Mouse (Mus musculus) adrenal gland, postnatal 14 days (tissue): ENCODE measurements around the gene Ankrd9. TPM values are rescaled to one million over a fixed set of nuclear protein-coding genes. Genes with fewer than 3 reads are reported as not detected.

Source experiments
- DNase-seq: peaks from one replicate; pipeline ENCODE4 v3.0.0; 2021; ENCODE audit warnings: mixed read lengths
- total RNA-seq: library from RNA; stranded (reverse); gene quantifications from 2 replicates; pipeline ENCODE4 v1.2.3, GENCODE M21; 2021

The Ankrd9 gene
- total RNA-seq, 1 experiment from 2014 or later: 52.5 TPM

GRCm38 (mm10) chr12:110965500-110965899, 13.3 kb downstream of the Ankrd9 start:
- DNase-seq: no peak

- DNase-seq: peak; percentile 29
Measured at GRCm38 (mm10) chr12:110961973-110962372, 16.9 kb downstream of the Ankrd9 start.

GRCm38 (mm10) chr12:110954351-110954991, 24.4 kb downstream of the Ankrd9 start:
- DNase-seq: peak; percentile 38

- no peak for DNase-seq
Measured at GRCm38 (mm10) chr12:110953900-110954299, 24.9 kb downstream of the Ankrd9 start.

DNA sequence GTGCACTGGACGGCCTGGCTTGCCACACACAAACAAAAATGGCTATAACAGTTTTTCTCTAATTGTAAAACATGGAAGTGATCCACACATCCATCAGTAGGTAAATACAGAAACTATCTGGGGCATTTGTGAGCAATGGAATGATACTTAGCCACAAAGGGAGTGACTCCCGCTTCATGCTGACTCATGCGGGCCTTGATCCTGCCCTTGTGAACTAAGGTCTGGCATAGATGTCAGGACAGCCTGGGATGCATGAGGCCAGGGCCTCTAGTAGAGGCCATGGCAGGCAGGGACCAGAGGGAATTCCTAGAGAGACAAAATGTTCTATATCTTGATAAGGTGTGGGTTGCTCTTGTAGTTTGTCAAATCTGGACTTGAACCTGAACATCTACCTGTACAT, 25.4 kb downstream of the Ankrd9 start:
- DNase-seq: peak; percentile 73

DNA sequence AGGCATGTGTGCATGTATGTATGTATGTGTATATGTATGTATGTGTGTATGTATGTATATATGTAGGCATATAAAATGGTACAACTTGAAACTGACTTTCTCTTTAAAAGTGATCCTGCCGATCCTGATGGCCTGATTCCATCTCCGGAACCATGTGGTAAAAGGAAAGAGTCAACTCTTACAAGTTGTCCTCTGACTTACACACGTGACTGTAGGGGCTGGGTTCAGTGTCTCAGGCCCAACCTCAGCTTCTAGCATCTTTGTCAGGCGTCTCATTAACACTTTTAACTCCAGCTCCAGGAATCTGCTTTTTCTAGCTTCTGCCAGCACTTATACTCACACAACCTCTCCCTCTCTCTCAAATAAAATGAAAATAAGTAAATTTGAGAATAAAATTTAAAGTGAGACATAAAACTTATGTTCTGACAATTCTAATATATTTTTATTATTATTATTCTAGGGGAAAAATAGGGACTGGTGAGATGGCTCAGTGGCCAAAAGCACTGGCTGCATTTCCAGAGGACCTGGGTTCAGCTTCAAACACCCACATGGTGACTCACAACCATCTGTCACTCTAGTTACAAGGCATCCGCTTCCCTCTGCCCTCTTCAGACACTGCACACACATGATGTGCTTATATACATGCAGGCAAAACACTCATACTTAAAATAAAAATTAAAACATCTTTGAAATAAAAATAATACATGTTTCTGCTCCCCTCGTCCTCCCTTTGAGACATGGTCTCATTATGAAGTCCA, 26.0 kb downstream of the Ankrd9 start:
- no peak for DNase-seq

GRCm38 (mm10) chr12:110951236-110951635, 27.6 kb downstream of the Ankrd9 start:
- DNase-seq: no peak

DNA sequence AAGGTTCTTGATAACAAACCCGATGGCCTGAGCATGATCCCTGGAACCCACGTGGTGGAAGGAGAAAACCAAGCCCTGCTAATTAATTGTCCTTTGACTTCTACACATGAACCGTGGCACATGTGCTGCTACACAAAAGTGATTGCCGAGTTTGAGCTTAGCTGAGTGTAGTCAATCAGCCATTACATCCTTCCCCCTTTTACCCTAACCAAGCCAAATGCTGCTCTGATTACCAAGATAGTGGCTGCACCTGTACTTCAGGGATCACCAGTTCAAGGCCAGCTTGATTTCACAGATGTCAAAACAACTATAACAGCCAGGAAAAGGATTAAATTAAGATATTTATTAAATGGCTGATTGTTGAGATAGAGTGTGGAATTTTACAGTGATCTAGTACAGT, 28.7 kb downstream of the Ankrd9 start:
- no peak for DNase-seq

- no peak for DNase-seq
Measured at GRCm38 (mm10) chr12:110949410-110949809, 29.4 kb downstream of the Ankrd9 start.

DNA sequence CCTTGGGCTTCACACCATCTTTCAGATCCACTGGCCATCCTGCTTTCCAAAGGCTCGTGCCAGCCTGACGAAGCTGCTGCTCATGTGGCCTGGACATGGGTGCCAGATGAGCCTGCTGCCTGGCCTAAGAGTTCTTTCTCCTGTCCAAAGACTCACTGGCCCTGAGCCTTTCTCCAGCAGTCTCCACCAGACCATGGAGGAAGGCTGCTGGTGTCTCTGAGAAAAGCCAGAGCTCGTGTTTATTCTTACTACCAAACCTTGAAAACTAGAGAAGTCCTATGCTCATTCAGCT, 30.0 kb downstream of the Ankrd9 start:
- DNase-seq: no peak

GRCm38 (mm10) chr12:110948082-110948909, 30.5 kb downstream of the Ankrd9 start:
- no peak for DNase-seq

DNA sequence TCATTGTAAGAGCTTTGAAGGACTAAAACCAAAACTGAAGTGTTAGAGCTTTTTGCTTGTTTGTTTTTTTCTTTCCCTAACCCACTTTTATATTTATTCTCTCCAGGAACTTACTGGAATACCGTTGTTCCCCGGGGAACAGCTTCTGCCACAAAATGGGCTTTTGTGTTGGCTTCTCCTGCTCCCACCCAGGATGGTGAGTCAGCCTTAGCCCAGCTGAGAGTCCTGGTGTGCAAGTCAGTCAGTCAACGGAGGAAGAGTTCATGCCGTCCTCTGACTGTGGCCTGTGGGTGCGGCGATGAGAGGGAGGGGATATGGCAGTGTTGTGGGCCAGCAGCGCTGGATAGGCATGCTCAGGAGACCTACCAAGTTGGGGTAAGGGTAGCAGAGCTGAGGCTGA, 32.6 kb downstream of the Ankrd9 start:
- DNase-seq: no peak

- no peak for DNase-seq
Measured at GRCm38 (mm10) chr12:110940869-110941268, 38.0 kb downstream of the Ankrd9 start.

- no peak for DNase-seq
Measured at GRCm38 (mm10) chr12:110939385-110939784, 39.5 kb downstream of the Ankrd9 start.

DNA sequence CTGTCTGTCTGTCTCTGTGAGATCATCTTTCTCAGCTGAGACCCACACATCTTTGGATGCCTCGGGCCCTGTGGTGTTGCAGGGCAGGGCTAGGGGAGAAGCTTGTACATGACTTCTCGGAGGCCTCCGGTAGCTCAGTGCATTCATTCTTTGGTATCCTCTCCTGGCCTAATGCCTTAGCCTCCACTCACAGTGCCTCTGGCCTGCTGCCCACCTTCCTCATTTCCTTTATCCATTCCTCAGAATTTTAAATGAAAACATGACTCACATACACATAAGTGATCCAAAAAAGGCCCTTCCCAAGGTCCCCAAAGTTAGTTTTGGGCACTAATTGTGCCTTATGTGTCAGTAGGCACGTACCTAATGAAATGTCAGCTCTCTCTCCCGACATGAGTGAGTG, 41.3 kb downstream of the Ankrd9 start:
- peak; percentile 58 for DNase-seq

- peak; percentile 93 for DNase-seq
Measured at GRCm38 (mm10) chr12:110935983-110936620, 42.7 kb downstream of the Ankrd9 start.

DNA sequence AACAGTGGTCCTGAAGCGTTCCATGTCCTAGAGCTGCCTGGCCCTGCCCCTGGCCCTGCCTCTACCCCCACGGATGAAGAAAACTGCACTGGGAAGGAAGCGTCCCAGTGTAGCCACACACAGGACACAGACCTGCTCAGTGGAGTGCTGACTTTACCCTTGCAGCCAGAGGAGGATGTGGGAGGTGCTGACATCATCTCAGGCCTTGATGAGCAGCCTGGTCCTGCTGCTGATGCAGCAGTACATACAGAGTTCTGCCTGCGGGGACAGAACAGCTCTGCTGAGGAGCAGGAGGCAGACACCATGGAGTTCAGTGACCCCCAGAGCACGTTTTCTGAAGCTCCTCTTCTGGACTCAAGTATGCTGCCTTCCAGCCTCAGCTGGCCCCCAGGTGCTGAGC, 46.0 kb downstream of the Ankrd9 start:
- DNase-seq: no peak

Other genes with a start within 250 kb of the Ankrd9 start
- 35.2 and 41.6 TPM in 2 replicates for gene Wdr20, start 241.1 kb downstream of the Ankrd9 start, total RNA-seq
- gene Mok, start 138.1 kb downstream of the Ankrd9 start, total RNA-seq: 0.93 and 1.9 TPM in 2 replicates
- 13.5 and 15.1 TPM in 2 replicates for gene Zfp839, start 128.8 kb downstream of the Ankrd9 start, total RNA-seq
- gene Cinp, start 89.9 kb downstream of the Ankrd9 start, total RNA-seq: 47.4 and 50.2 TPM in 2 replicates
- 9.1 and 10.3 TPM in 2 replicates for gene Tecpr2, start 89.8 kb downstream of the Ankrd9 start, total RNA-seq
- 46.4 and 48.0 TPM in 2 replicates for gene Rcor1, start 60.3 kb upstream of the Ankrd9 start, total RNA-seq
- gene Traf3, start 187.3 kb upstream of the Ankrd9 start, total RNA-seq: 19.3 and 24.9 TPM in 2 replicates
- not detected in 2 replicates for gene 4930595D18Rik, start 205.5 kb upstream of the Ankrd9 start, total RNA-seq